ENCODE assay signal across 15 mouse cellular contexts in the genomic region with DNA sequence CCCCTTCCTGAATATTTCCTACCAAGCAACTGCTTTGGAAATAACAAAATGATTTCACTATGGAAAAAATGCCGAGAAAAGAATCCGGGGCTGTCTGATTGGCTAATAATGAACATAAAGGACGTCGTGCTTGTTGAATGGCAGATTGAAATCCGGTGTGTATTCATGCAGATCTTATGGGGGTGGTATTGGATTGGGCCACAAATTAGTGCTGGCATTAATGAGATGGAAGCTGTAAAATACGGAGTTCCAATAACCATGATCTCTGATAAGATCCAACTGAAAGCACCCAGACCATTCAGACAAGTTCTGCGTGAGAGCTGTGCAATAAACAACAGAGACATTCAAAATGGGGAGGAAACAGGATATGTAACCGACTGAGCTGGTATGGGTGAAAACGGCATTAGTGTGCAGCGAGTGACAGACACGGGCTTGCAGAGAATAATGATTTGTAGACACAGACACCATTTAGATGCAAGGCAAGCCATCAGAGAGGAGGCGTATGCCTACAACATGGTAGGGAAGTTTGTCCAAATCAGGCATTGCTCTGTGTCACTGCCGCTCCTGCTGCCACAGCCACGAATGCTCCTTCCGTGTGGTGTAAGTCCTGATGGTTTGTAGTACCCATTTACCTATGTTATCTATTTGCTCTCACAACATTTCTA. TPM values are rescaled to one million over a fixed set of nuclear protein-coding genes. Genes with fewer than 3 reads are reported as not detected.
A peak's percentile ranks its signal among the peaks of the same experiment; 100 is the strongest.
DNase-seq lines count a peak whose midpoint lies in the region; ATAC-seq and TF ChIP-seq lines count a peak whose summit lies in the region.
"Had no signal": no experiment of that assay in that cellular context is flagged by ENCODE, and none has a peak within 500 bp of the region (broad histone marks: within the 10 kb centered on the region; RNA-seq: fewer than 3 reads in every experiment).

No protein-coding gene starts in this region.

- ATAC-seq in hindbrain, embryonic 13.5 days (ENCODE audit: low FRiP score): peak; percentile 46
- ATAC-seq in hindbrain, embryonic 11.5 days (ENCODE audit: low FRiP score): no peak

- no peak overlapping the region; the same call in 1 of the 2 replicates for H3K27ac ChIP-seq in hindbrain, embryonic 13.5 days
- H3K27ac ChIP-seq in hindbrain, embryonic 11.5 days (ENCODE audit: low read depth, low read length): no peak overlapping the region
- peak overlapping the region; percentile 68 for H3K27ac ChIP-seq in layer of hippocampus, adult 2 months
- H3K27ac ChIP-seq: embryonic facial prominence, embryonic 12.5 days had no signal

- 0 out of 2 replicates have a peak, but pooled peaks cover 4% of the 10 kb centered on the region for H3K9me3 ChIP-seq in hindbrain, embryonic 13.5 days
- no peaks in the 10 kb centered on the region for H3K9me3 ChIP-seq in hindbrain, embryonic 11.5 days (ENCODE audit: control insufficient read depth, low read length)
- H3K9me3 ChIP-seq: embryonic facial prominence, embryonic 12.5 days had no signal

- no peak overlapping the region for H3K9ac ChIP-seq in hindbrain, embryonic 13.5 days
- no peak overlapping the region for H3K9ac ChIP-seq in hindbrain, embryonic 11.5 days (ENCODE audit: low read depth, low read length)
- H3K9ac ChIP-seq: embryonic facial prominence, embryonic 12.5 days; lung, embryonic 14.5 days had no signal

- TF ChIP-seq CTCF in layer of hippocampus, adult 2 months (conservative IDR thresholded peaks at IDR 0.05): no peak

- no peak overlapping the region for H3K4me3 ChIP-seq in hindbrain, embryonic 13.5 days
- H3K4me3 ChIP-seq in hindbrain, embryonic 11.5 days (ENCODE audit: low read depth, low read length): no peak overlapping the region
- peak overlapping the region; percentile 38 for H3K4me3 ChIP-seq in layer of hippocampus, adult 2 months
- H3K4me3 ChIP-seq: embryonic facial prominence, embryonic 12.5 days; megakaryocyte, embryonic 14.5 days had no signal

- H3K27me3 ChIP-seq in hindbrain, embryonic 13.5 days: no peaks in the 10 kb centered on the region
- H3K27me3 ChIP-seq in hindbrain, embryonic 11.5 days (ENCODE audit: control insufficient read depth, insufficient read depth, low read length): no peaks in the 10 kb centered on the region
- H3K27me3 ChIP-seq: embryonic facial prominence, embryonic 12.5 days had no signal

- H3K4me1 ChIP-seq in hindbrain, embryonic 13.5 days (replicated peaks): 0 out of 2 replicates have a peak, but pooled peaks cover 3% of the 10 kb centered on the region
- no peaks in the 10 kb centered on the region for H3K4me1 ChIP-seq in hindbrain, embryonic 11.5 days (replicated peaks; ENCODE audit: control insufficient read depth, insufficient read depth, low read length)
- H3K4me1 ChIP-seq: embryonic facial prominence, embryonic 12.5 days had no signal

- WGBS in hindbrain, embryonic 13.5 days: 57% methylated on average over 15 of the region's 15 CpGs
- 85% methylated on average over 15 of the region's 15 CpGs for WGBS in hindbrain, embryonic 11.5 days

- peak overlapping the region; percentile 19; the same call in 1 of the 2 replicates for H3K4me2 ChIP-seq in hindbrain, embryonic 13.5 days
- no peak overlapping the region for H3K4me2 ChIP-seq in hindbrain, embryonic 11.5 days (replicated peaks; ENCODE audit: low read depth, low read length)
- H3K4me2 ChIP-seq: embryonic facial prominence, embryonic 12.5 days; lung, embryonic 14.5 days had no signal

- DNase-seq in hindbrain, embryonic 11.5 days (ENCODE audit: low spot score): no peak
- peak; percentile 30 for DNase-seq in retina, postnatal 1 day
- DNase-seq in retina, embryonic 14.5 days (ENCODE audit: low spot score): no peak
- peak; percentile 13 to 16 for DNase-seq in layer of hippocampus, adult 2 months (ENCODE audit: low spot score in 2 of 2)
- DNase-seq in urinary bladder, postnatal 10 days (ENCODE audit: low spot score): no peak
- no peak for DNase-seq in cerebellum, adult 8-10 months
- DNase-seq in heart, adult 9 months (ENCODE audit: low spot score in 2 of 2): no peak
- DNase-seq: adrenal gland, postnatal 14 days; gastrocnemius, postnatal 36 days; kidney, postnatal 36 days; lung, embryonic 14.5 days; right cerebral cortex, adult 18-20 months had no signal

- no peaks in the 10 kb centered on the region for H3K36me3 ChIP-seq in hindbrain, embryonic 13.5 days
- no peaks in the 10 kb centered on the region for H3K36me3 ChIP-seq in hindbrain, embryonic 11.5 days (ENCODE audit: control insufficient read depth, insufficient read depth, low read length)
- H3K36me3 ChIP-seq: embryonic facial prominence, embryonic 12.5 days had no signal

RNA-seq across cellular contexts. Expression of a gene that starts 38.9 kb away (rescaled TPM):
- polyA plus RNA-seq in hindbrain, embryonic 13.5 days (2015; fragmentation: Nextera tagmentation; extraction: Ambion mirVana): 12.2 and 12.6 TPM in 2 replicates
- 11.0 and 13.5 TPM in 2 replicates for polyA plus RNA-seq in hindbrain, embryonic 11.5 days (2014; fragmentation: Nextera tagmentation; extraction: Ambion mirVana)
- 1 to 10 TPM; 9.2 to 9.4 TPM for total RNA-seq in layer of hippocampus, adult 2 months (2021)

Comparison
In these comparisons a context has a peak if more than half of its experiments do, and no peak if none do; other contexts are left out.
1. DNase-seq: peak in retina, postnatal 1 day (single experiment) and layer of hippocampus, adult 2 months (2 of 2); none in hindbrain, embryonic 11.5 days (single experiment), retina, embryonic 14.5 days (single experiment), urinary bladder, postnatal 10 days (single experiment), cerebellum, adult 8-10 months (single experiment) and heart, adult 9 months (0 of 2).